Mouse (Mus musculus) splenic B cell, adult 2 months (primary cell): ENCODE measurements around the gene Arhgef19.

Experiments
- DNase-seq: peaks from one replicate; pipeline ENCODE4 v3.0.0-alpha.2; 2011; ENCODE audit warnings: low read depth, low spot score
- H3K27me3 ChIP-seq: 2 replicates; pipeline ENCODE4 v1.6.1; 2012; ENCODE audit warnings: mild to moderate bottlenecking, low read length, moderate library complexity, mixed read lengths; ENCODE audit not compliant: control insufficient read depth, poor library complexity, insufficient read depth, severe bottlenecking
- H3K36me3 ChIP-seq: 2 replicates; pipeline ENCODE4 v1.6.1; 2012; ENCODE audit warnings: mild to moderate bottlenecking, low read length, moderate library complexity, mixed read lengths; ENCODE audit not compliant: control insufficient read depth, poor library complexity, insufficient read depth, severe bottlenecking

Gene Arhgef19

GRCm38 (mm10) chr4:141281153-141281552 lies 41.9 kb downstream of the Arhgef19 start:
- DNase-seq: peak; percentile 41
- no peaks in the 10 kb centered on the region for H3K36me3 ChIP-seq

GRCm38 (mm10) chr4:141281578-141281977 lies 42.3 kb downstream of the Arhgef19 start:
- DNase-seq: no peak
- H3K36me3 ChIP-seq: no peaks in the 10 kb centered on the region
- no peaks in the 10 kb centered on the region for H3K27me3 ChIP-seq

More at GRCm38 (mm10) chr4:141281153-141281552, 41.9 kb downstream of the Arhgef19 start:
- no peaks in the 10 kb centered on the region for H3K27me3 ChIP-seq

DNA sequence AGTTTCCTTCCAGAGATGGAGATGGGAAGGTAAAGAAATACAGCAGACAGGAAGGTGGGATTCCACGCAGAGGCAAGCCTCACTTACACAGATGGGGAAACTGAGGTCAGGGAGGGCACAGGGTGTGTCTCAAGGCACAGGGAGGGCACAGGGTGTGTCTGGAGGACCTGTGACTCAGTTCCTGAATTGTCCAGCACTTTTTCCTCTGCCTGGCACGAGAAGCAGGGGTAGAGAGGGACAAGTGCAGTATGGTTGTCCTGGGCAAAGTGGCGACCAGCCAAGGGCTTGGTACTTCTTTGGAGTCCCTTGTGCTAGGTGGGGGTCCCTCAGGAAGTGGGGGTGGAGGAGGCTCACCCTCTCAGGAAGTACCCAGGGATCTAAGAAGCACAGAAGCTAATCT lies 42.8 kb downstream of the Arhgef19 start:
- DNase-seq: no peak
- Histone ChIP-seq H3K27me3 (no peaks in the 10 kb centered on the region), H3K36me3 (no peaks in the 10 kb centered on the region)

GRCm38 (mm10) chr4:141282623-141283022 lies 43.3 kb downstream of the Arhgef19 start:
- Histone ChIP-seq H3K27me3 (no peaks in the 10 kb centered on the region), H3K36me3 (no peaks in the 10 kb centered on the region)
- DNase-seq: no peak

DNA sequence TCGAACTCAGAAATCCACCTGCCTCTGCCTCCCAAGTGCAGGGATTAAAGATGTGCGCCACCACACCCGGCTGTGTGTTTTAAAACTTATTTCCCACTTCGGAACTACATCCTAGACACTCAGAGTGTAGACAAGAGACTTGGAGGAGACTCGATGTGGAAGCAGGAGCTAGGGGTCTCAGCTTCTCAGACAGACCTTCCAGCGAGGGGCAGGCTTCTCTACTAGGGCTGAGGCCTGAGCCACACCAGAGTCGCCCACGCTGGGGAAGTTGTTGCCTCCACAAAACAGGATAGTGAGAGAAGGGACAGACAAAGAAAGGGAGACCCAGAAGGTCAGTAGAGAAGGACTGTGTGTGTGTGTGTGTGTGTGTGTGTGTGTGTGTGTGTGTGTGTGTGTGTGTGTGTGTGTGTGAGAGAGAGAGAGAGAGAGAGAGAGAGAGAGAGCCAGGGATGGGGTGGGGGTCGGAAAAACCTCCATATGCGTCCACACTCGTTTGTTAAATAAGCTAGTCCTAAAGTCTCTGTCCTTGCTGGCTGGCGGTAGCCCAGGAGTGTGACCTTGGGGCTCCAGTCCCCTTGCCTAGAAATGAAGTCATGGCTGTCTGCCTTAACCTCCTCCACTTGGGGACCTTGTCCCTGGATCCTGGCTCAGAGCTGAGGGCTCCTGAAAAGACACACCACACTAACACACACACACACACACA lies 44.0 kb downstream of the Arhgef19 start:
- DNase-seq: no peak
- Histone ChIP-seq H3K27me3 (no peaks in the 10 kb centered on the region), H3K36me3 (no peaks in the 10 kb centered on the region)

- DNase-seq: peak; percentile 35
- no peaks in the 10 kb centered on the region for H3K36me3 ChIP-seq
- H3K27me3 ChIP-seq: no peaks in the 10 kb centered on the region
Measured at GRCm38 (mm10) chr4:141283879-141284411, 44.6 kb downstream of the Arhgef19 start.

- Histone ChIP-seq H3K36me3 (no peaks in the 10 kb centered on the region), H3K27me3 (no peaks in the 10 kb centered on the region)
- no peak for DNase-seq
Measured at GRCm38 (mm10) chr4:141284486-141284885, 45.2 kb downstream of the Arhgef19 start.

DNA sequence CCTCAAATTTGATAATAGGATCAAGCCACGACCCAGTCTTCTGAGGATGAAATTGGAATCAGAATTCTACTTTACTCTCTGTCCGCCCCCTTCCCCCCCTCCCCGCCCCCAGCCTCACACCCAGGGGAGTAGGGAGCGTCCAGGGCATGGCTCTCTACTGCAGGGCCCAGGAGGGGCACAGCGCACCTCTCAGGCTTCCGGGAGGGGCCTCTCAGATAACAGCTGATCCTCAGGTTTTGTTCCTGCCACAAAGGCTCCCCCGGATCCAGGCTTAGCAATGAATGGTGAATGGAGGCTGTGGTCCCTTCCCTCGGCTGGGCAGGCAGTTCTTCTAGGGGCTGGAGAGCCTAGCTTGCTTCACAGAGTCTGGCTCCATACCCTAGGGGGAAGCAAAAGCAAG lies 45.8 kb downstream of the Arhgef19 start:
- no peak for DNase-seq
- Histone ChIP-seq H3K36me3 (no peaks in the 10 kb centered on the region), H3K27me3 (no peaks in the 10 kb centered on the region)

- no peak for DNase-seq
- H3K36me3 ChIP-seq: no peaks in the 10 kb centered on the region
- no peaks in the 10 kb centered on the region; the same call in 1 of the 2 replicates for H3K27me3 ChIP-seq
Measured at GRCm38 (mm10) chr4:141286860-141287517, 47.7 kb downstream of the Arhgef19 start.

DNA sequence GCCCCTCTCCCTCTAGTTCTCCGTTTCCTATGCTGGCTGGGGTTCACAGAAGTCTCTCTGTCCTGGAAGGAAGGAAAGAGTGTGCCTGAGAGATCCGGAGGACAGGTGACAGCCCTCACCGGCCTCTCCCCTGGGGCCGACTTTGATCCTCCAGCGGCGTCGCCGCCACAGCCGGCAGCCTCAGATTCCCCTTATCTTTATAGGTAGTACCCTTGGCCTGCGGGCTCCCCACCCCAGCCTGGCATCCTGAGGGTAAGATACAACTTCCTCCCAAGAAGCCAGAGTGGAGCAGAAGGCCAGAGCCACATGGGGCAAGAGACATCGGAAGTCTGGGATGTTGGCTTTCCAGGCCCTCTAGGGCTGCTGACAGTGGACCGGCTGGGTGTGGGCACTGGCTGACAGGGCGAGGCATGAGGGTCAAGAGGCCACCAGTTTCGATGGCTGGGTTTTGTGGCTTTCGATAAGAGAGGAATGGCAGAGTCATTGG lies 48.3 kb downstream of the Arhgef19 start:
- H3K27me3 ChIP-seq: no peaks in the 10 kb centered on the region; the same call in 1 of the 2 replicates
- no peaks in the 10 kb centered on the region for H3K36me3 ChIP-seq
- DNase-seq: no peak

DNA sequence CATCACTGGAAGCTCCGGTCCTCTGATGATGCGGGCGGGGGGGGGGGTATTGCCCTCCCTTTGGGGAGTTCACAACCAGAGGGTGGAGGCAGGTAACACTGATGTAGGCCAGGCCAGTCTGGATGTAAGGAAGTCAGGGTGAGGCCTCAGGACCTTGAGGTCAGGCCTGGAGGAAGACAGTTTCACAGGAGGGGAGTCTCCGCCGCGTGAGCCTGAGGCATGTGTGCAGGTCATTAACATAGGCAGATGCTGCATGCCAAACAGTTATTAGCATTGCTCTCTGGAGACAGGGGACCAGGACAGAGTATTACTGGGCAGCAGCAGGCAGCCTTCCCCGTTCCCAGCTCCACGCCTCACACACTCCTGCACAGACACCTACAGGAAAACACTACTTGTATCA lies 48.9 kb downstream of the Arhgef19 start:
- DNase-seq: no peak
- no peaks in the 10 kb centered on the region; the same call in 1 of the 2 replicates for H3K27me3 ChIP-seq
- no peaks in the 10 kb centered on the region for H3K36me3 ChIP-seq

GRCm38 (mm10) chr4:141291571-141292375 lies 52.5 kb downstream of the Arhgef19 start:
- DNase-seq: no peak
- H3K36me3 ChIP-seq: no peaks in the 10 kb centered on the region
- no peaks in the 10 kb centered on the region; the same call in 1 of the 2 replicates for H3K27me3 ChIP-seq

DNA sequence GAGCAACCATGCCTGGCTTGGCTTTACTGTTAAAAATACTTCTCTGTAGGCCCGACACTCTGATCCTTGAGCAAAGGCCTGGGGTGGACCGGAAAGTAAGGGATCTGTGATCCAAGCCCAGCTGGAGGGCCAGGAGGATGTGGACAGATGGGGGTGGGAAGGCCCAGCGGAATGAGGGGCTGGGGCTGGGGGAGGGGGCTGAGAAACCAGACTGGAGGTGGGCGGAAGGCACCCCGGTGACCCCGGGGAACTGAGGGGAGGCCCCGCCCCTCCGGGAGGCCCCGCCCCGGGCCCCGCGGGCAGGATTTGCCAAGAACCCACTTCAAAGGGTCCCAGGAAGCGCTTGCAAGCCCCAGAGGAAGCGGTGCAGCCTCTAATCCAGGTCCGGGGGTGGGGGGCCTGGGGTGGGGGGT lies 56.5 kb downstream of the Arhgef19 start:
- no peaks in the 10 kb centered on the region for H3K36me3 ChIP-seq
- no peaks in the 10 kb centered on the region; the same call in 1 of the 2 replicates for H3K27me3 ChIP-seq
- DNase-seq: no peak

DNA sequence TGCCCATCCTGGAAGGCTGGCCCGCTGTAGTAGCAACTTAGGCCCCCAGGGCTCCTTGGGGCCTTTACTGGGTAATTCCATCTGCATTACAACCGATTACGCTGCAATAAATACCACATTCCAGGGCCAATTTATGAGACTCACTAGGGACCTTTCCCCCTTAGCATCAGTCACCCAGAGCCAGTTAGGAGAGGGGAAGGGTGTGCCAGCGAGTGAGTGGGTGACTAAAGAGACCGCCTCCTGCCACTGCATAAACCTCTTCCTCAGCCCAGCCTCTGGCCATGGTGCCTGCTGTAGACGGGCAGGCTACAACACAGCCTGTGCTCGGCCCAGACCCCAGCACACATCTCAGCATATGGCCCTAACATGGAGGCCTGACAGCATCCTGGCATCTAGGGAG lies 58.6 kb downstream of the Arhgef19 start:
- DNase-seq: no peak
- no peaks in the 10 kb centered on the region for H3K27me3 ChIP-seq
- no peaks in the 10 kb centered on the region for H3K36me3 ChIP-seq
